Mouse (Mus musculus): ENCODE data around the gene Gm21969. TPM values are rescaled to one million over a fixed set of nuclear protein-coding genes. Genes with fewer than 3 reads are reported as not detected.

Gm21969 gene
- polyA plus RNA-seq (2012; rRNA removed), result 0.02 and 0.04 TPM in 2 replicates

DNA sequence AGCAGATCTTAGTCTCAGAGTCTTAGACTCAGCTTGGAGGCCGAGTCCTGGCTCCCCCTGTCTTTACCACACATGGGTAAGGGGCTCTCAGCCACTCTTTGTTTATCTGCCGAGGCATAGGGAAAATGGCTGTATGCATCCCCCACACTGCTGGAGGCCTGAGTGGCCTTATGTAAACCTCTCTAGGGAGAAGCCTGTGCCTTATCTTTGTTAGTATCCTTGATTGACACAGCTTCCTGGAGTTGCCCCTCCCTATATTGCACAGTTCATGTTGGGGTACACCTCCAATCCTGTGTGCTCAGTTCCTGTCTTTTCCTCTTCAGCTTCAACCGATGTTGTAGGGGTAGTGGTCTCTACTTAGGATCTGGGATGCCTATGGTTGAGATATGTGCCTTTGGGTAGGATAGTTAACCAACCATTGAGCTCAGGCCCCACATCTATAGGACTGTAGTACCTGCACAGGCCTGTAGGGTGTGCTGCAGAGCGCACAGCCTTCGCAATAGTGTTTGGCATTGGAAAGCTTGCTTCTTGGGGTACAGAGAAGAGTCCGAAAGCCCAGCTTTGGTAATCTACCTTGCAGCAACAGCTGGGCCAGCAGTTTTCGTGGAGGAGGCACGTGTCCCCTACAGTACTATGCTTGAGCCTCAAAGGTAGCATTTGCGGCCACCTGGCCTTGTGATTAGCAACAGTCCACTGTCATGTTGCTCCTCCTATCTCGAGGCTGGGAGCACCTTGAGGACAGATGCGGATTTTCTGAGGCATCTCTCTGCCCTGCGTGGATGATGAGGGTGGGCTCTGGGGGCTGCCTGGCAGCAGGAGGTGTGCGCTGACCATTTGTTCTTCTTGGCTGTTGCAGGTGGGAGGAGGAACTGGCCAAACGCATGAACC lies at the start of gene Gm21969:
Gm21969 (plus strand) TSS at position 830 of the 888 bp plus-strand sequence.
- peak in 1 of 2 experiments; percentile 71 for DNase-seq (ENCODE audit: extremely low spot score in 1 of 2, low spot score in 1 of 2)

DNA sequence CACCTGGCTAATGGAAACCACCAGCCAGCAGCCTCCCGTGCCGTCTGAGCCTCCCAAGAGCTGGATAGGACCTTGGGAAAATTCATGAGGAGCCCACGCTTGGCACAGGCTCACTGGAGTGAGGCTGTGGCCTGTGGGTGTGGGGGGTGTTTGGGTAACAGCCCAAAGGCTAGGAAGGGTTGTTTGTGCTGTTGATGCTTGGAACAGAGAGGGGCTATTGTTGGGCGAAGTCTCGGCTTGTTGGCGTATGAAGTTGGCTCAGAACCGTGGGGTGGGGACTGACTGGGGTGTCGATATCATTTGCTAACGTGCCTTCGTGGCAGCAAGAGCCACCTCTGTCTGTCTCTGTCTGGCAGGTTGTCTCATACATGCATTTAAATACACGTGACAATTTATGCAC lies 47.8 kb upstream of the Gm21969 start:
- DNase-seq (ENCODE audit: extremely low spot score in 1 of 2, low spot score in 1 of 2), result no peak

DNA sequence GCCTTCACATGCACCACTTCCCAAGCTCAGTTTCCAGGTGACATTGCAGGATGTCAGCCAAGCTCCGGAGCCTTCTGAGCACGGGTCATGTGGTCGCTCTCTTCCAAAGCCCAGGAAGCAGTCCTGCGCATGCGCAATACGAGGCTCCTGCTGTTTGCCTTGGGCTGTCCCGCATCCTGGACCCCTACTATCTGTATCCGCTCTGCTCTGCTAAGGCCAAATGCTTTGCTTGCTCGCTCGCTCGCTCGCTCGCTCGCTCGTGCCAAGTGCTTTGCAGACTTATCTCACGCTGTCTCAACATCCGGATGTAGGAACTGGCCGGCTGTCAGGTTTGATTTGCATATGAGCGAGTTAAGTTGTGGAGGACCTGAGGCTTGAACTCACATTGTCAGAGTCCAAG lies 47.0 kb upstream of the Gm21969 start:
- DNase-seq (ENCODE audit: extremely low spot score in 1 of 2, low spot score in 1 of 2), result no peak

DNA sequence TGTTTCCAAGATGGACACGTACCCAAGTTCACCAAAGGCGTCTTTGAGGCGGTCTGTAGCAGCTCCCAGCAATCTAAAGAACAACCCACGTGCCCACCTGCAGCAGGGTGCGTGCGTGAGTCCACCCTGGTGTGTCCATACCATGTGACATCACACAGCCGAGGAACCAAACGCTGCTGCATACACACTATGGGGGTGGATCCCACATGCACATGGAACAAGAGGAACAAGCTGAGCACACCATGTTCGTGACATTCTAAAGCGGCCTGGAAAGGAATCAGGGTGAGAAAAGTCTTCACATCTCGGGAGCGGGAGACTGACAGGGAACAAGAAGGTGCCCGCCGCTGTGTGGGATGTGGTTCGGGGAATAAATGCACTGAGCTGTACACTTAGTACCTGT lies 34.6 kb upstream of the Gm21969 start:
- no peak for DNase-seq (ENCODE audit: extremely low spot score in 1 of 2, low spot score in 1 of 2)

DNA sequence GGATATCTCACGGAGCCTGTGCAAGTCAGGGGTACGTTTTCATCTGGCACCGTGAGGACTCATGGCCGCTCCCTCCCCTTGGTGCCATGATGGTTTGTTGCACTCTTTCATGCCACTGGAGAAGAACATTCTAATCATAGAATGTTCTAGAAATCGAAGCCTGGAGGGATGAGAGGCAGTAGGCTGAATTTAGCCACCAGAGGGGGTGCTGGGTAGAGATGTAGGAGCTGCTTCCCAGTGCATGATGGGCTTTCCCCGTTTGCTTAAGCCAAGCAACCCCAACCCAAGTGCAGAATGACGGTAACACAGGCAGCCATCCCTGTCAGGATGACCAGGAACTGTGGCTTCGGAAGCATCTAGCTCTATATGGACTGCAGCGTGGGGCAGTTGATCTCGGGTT lies 32.2 kb upstream of the Gm21969 start:
- DNase-seq (ENCODE audit: extremely low spot score in 1 of 2, low spot score in 1 of 2), result no peak

DNA sequence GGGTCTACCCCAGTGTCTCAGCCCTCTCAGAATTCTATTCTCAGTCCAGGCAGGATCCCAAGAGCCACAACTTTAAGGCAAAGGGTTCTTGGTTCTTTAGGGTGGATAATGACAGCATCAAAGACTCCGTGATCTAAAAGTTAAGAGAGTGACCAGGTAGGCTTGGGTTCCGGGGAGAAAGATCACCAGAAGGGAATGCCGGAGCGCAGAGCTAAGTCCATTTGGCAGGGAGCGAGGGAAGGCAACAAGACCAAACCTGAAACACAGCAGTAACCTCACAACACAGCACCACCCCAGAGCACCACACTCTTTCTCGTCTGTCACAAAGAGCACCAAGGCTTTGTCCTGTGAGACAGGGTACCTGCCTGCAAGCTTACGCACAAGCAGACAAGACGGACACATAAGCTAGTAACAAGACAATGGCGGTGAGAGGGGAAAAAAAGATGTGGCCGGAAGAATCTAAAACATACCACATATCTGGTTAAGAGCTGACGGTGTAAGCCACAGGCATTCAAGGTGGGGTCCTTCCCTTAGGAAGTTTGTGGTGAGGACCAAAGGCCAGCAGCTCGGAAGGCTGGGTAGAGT lies 30.0 kb upstream of the Gm21969 start:
- DNase-seq (ENCODE audit: extremely low spot score in 1 of 2, low spot score in 1 of 2), result no peak

DNA sequence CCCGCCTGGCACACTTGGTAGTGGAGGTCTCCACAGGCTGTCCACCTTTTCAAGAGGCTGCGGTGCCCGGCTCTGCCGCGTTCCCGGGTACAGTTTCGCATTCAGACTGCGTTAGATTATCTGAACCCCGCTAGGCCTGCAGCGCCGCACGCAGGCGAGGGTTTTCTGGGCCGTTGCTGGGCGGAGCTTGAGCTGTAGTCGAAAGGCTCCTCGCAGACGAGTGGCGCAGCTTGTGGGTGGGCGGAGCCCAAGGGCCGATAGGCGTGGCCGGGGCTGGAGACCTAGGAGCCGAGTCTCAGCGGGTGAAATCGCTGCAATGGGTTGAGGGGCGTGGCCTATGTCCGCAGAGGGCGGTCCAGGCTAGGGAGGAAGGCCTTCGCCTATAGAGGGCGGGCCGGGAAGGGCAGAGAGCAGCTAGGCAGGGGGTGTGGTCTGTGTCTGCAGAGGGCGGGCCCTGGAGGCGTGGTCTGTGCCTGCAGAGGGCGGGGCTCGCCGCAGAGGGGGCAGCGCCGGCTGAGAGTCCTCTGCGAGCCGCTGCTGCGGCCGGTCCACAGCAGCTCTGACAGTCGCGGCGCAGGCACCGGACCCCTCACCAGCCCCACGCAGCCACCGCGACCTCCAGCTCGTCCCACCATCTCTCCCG lies 28.7 kb upstream of the Gm21969 start:
- DNase-seq (ENCODE audit: extremely low spot score in 1 of 2, low spot score in 1 of 2), result peak; percentile 96 to 99

DNA sequence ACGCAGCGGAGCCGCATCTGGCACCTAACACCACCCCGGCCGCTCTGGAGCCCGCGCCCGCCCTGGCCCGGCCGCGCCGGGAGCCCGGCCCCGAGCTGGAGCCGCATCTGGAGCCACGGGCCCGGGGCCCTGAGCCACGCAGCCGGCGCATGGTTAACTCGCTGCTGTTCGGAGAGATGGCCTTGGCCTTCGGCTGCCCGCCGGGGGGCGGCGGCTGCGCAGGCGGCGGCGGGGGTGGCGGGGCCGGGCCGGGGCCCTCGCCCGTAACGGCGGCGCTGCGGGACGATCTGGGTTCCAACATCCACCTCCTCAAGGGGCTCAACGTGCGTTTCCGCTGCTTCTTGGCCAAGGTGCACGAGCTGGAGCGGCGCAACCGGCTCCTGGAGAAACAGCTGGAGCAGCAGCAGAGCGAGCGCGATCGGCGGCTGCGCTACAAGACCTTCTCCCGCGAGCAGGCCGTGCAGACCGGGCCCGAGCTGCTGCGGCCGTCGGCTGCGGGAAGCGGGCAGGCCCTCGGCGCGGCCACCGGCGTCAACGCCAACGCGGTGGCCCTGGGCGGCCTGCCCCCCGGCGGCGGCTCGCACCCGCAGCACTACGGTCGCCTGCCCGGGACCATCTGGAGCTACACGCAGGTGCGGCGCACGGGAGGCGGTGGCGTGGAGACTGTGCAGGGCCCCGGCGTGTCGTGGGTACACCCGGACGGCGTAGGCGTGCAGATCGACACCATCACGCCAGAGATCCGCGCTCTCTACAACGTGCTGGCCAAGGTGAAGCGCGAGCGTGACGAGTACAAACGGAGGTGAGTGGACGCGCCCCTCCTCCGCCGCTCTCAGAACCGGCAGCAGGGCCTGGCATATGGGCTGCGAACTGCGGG lies 27.9 kb upstream of the Gm21969 start:
- DNase-seq (ENCODE audit: extremely low spot score in 1 of 2, low spot score in 1 of 2), result peak in 1 of 2 experiments; percentile 62

DNA sequence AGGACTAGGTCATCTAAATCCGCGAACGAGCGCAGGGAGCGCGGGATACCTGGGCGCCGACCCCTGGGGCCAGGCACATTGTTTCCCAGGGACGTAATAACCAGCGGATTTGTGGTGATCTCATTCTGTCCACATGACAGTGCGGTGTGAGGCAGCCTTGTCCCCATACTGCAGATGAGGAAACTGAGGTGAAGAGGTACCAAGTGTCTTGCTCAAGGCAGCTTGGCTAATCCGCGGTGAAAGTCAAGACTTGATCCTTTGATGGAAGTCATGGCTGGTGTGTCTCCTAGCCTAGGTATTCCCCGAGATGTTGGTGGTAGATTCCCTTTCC lies 27.3 kb upstream of the Gm21969 start:
- DNase-seq (ENCODE audit: extremely low spot score in 1 of 2, low spot score in 1 of 2), result no peak

DNA sequence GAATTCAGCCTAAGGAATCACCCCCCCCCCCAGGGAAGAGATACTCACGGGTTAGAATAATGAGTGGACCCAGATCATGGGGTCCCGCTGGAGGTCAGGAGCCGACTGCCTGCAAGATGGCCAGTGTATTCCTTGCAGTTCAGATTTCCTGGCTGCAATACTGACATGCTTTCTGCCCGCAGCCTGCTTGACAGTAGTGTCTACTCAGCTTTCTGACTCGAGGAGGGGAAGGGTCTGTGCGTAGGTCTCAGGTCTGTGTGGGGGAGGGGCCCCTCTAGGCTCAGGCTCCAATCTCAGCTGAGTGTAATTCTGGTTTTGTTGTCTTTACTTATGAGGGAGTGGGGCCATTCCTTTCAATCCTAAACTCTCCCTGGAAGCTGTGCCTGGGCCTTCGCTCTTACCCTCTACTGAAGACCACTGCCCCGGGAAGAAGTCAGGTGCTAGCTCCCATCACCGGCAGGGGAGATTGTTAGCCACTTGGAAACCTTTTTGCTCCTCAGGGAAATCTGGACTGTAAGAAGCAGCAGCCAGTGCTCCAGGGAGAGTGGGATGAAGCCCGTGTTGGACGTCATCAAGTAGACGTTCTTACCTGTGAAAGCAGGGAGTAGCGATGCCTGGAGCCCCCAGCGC lies 26.6 kb upstream of the Gm21969 start:
- DNase-seq (ENCODE audit: extremely low spot score in 1 of 2, low spot score in 1 of 2), result no peak

DNA sequence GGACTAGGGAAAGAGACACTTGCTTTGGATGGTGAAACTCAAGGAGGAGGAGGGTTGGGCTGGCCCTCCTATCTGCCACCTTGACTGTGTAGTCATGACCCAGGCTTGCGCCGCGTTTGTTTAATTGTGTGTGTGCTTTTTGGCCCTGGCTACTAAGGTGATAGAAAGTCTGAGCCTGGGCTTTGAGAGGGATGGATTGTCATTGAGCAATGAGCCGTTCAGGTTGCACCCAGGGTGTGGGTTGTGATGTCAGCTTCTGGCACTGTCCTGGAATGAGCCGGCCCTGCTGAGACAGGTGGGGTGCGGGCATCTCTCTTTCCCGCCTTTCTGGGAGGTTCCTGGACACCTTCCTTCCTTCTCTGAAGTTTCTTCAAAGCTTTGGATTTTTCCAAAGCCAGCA lies 26.0 kb upstream of the Gm21969 start:
- DNase-seq (ENCODE audit: extremely low spot score in 1 of 2, low spot score in 1 of 2), result no peak

DNA sequence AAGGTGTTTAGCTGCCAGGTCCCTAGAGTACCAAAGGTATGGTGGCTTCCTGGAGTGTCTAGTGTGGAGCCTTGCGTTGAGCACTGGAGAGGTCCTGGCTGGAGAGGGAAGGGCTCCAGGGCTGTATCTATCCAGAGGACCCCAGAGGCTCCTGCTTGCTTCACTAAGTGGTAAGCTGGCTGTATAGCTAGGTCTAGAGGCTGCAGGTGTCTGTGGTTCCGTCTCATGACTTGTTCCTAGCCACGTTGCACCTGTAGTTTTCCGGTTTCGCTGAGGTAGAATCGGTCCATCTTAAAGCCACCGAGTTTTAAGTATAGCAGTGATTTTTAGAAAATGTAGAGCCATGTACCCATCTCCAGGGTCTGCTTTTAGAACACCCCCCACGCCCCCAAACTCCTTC lies 24.6 kb upstream of the Gm21969 start:
- no peak for DNase-seq (ENCODE audit: extremely low spot score in 1 of 2, low spot score in 1 of 2)

DNA sequence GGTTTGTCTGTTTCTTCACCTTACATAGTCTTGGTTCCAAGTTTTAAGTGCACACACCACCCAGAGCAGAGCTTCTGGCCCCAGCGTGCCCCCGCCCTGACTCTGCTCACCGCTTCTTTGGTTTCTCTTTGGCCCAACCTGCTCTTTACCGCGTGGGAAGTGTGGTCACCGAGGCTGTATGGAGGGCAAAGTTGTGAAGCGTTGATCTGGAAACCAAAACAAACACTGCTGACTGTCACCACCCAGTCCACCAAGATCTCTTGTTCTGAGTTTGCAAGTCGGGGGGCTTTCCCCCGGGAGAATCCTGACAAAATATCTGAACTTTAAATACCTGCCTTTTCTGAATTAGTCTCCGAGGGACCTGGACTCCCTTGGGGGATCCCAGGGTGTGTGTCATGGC lies 24.0 kb upstream of the Gm21969 start:
- DNase-seq (ENCODE audit: extremely low spot score in 1 of 2, low spot score in 1 of 2), result no peak

DNA sequence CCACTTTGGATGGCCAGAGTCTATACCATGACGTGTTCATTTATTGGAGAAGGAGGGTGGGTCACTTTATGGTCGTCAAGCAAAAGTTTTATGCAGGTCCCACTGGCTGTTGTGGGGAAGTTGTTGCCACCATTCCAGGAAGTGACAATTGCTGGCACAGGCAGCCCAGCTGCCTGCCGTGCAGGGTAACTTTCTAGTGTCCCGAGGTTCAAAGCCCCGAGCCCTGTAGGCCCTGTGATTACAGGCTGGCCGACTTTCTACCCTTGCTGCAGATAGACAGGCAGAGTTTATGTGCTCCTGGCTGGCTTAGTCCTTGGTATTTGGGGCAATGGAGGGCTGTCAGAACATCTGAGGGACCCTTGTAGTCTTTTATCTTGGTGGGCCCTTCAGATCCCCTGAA lies 23.5 kb upstream of the Gm21969 start:
- no peak for DNase-seq (ENCODE audit: extremely low spot score in 1 of 2, low spot score in 1 of 2)

DNA sequence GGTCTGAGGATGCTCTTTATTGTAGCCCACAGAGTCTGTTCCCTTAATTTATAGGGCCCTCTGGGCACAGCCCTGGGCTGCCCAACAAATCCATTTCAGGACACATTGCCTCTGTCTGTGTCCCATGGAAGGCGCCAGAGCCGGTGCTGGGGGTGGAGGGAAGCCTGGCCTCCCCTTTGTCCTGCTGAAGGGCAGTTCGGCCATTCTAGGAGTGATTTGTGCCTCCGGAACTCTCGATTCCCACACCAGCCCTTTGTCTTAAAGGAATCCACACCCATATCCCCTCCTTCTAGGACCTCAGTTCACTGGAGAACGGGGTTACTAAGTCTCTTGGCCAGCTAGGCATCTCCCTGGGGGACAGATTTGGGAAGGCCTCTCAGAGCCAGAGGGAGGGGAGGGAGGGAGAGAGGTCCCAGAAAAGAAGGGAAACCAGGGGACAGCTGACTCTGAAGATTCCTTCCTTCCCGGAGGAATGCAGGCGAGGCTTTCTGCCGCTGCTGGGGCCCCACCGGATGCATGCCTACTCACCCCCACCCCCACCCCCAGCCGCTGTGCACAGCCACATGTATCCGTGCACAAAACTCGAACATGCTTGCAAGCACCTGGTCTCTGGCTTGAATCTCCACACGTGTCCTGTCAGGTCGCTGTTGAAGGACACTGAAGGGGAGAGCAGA lies 22.2 kb upstream of the Gm21969 start:
- no peak for DNase-seq (ENCODE audit: extremely low spot score in 1 of 2, low spot score in 1 of 2)

DNA sequence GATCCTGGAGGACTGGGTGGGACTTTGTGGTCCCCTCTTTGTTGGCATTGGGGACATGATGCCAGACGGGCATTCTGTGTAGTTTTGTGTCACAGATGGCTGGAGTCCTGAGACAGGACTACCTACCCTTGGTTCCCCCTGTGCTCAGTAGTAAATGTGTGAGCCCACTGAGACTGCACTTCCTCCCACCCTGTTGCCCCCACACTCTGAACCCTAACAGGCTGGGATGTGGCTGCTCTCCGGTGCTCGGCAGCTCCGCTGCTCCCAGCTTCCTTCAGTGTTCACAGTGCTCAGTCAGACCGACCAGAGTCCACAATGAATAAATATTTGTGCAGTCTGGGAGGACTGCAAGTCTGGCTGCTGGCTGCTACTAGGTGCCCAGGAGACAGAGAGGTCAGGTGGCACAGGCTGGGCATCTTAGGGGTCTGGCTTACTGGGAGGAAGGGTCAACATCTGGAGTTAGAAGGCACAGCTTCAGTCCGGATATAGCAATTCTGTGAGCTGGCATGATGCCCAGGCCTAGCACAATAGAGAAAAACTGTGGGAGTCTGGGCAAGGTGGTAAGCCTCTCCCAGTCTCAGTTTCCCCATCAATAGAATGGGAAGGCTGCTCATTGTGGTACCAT lies 21.4 kb upstream of the Gm21969 start:
- no peak for DNase-seq (ENCODE audit: extremely low spot score in 1 of 2, low spot score in 1 of 2)

DNA sequence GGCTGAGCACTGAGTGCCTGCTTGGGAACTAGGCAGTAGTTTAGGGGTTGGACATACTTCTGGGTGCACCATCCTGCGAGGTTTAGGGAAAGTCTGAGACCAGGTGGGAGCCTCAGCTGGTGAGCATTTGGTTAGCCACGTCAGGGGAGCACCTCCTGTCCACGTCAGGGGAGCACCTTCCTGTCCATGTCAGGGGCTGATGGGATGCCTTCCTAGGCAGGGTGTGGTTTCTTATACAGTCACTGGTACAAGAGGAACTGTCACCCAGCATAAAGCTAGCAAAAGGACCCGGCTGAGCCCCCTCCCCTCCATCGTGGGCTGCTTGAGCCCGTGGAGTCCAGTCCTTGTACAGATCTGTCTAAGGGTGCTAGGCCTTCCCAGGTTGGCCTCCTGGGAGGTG lies 20.6 kb upstream of the Gm21969 start:
- no peak for DNase-seq (ENCODE audit: extremely low spot score in 1 of 2, low spot score in 1 of 2)

DNA sequence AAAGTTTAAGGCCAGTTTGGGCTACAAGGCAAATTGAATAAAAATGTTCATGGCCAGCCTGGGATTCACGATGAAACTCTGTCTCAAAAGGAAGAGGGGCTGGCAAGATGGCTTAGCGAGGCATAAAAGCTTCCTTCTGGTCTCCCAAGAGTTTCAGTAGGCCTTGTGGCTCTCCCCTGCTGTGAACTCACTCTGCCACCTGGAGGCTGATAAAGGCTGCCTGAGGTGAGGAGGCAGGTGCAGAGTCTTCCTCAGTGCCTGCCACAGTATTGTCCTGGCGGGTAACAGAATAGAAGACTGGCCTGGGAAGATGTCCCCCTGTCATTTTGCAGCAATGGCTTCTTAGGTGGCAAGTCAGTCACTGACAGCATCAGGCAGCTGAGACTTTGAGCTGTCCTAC lies 20.1 kb upstream of the Gm21969 start:
- DNase-seq (ENCODE audit: extremely low spot score in 1 of 2, low spot score in 1 of 2), result no peak

DNA sequence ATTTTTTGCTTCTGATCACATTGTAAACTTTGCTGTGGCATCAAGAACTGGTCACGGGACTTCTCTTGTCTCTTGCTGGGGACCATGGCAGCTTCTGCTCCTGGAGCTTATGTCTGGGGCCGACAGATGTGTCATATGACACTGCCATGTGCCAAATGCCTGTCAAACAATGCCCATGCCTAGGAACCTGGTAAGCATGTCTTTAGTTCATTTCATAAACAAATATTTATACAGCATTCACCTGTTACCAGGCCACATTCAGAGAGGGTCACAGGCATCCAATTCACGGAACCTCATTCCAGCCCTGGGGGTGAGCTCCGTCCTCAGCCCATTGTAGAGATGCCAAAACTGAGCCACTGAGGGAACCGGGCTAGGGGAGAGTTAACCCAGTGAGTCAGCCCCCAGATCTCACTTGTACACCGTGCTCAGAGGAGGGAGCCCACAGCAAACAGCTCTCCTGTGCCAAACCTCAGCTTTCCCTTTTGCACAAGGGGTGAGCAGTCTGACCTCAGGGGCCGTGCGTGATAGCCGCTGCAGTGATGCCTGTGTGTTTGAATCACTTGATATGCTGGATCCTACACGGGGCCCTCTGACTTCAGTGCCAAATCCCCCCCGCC lies 19.2 kb upstream of the Gm21969 start:
- DNase-seq (ENCODE audit: extremely low spot score in 1 of 2, low spot score in 1 of 2), result no peak

Measured in frontal cortex, adult 2 months (tissue).